Mouse (Mus musculus): ENCODE measurements at regions not wholly inside any gene's neighbourhood (a gene's known extent, or its start where the extent isn't known, plus 50 kb on each side); places are given as distances from the start of the nearest gene placed in this dataset.

- DNase-seq = no peak
These were observed 129.7 kb upstream of the Syt1 start for GRCm38 (mm10) chr10:109140421-109140938.

GRCm38 (mm10) chr10:109136763-109137732 is 126.3 kb upstream of the Syt1 start:
- no peak for DNase-seq

- DNase-seq = no peak
These were observed 123.7 kb upstream of the Syt1 start for GRCm38 (mm10) chr10:109134521-109134920.

GRCm38 (mm10) chr10:109132091-109132573 is 121.3 kb upstream of the Syt1 start:
- DNase-seq = no peak

GRCm38 (mm10) chr10:109129552-109130110 is 118.8 kb upstream of the Syt1 start:
- DNase-seq = peak; percentile 86 to 93

GRCm38 (mm10) chr10:109129068-109129467 is 118.3 kb upstream of the Syt1 start:
- peak in 1 of 2 experiments; percentile 25 for DNase-seq

- no peak for DNase-seq
These were observed 115.9 kb upstream of the Syt1 start for GRCm38 (mm10) chr10:109126699-109127098.

GRCm38 (mm10) chr10:109117143-109117542 is 106.4 kb upstream of the Syt1 start:
- DNase-seq = no peak

- no peak for DNase-seq
These were observed 104.3 kb upstream of the Syt1 start for GRCm38 (mm10) chr10:109115013-109115627.

- DNase-seq = no peak
These were observed 95.0 kb upstream of the Syt1 start for GRCm38 (mm10) chr10:109105781-109106180.

GRCm38 (mm10) chr10:109092219-109092618 is 81.4 kb upstream of the Syt1 start:
- no peak for DNase-seq

- peak in 1 of 2 experiments; percentile 7 for DNase-seq
These were observed 69.0 kb upstream of the Syt1 start for GRCm38 (mm10) chr10:109079773-109080172.

GRCm38 (mm10) chr10:109074218-109074617 is 63.4 kb upstream of the Syt1 start:
- DNase-seq = no peak

Measured in cerebellum, adult 18-20 months (tissue).